Comparison of ENCODE assay signal across 8 mouse cellular contexts in the genomic region with DNA sequence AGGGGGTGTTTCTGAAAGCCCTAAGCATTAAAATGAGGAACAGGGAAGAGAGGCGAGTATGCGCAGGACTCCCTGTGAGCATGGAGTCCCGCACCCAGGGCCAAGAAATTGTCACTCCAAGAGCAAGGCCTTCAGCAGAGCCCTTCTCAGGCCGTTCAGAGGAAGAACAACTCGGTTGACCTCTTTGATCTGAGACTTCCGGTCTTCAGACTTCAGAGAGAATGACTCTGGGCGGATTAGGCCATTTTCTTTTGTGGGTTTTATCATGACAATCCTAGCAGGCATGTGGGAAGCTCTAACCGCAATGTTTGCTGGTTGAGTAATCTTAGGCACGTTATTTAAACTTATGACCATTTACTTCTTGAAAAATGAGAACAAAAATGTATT.
DNase-seq lines count a peak whose midpoint lies in the region; ATAC-seq and TF ChIP-seq lines count a peak whose summit lies in the region.

No protein-coding gene starts in this region.

- in situ Hi-C loops in ES-E14 (cut with MboI; ENCODE audit: low sequenced_read_pairs in 2 of 2, unreplicated experiment in 2 of 2), result no loop called here

- no peaks in the 10 kb centered on the region; the same call in 1 of the 2 replicates for H3K4me1 ChIP-seq in embryonic facial prominence, embryonic 11.5 days (ENCODE audit: control insufficient read depth, insufficient read depth, low read length)
- peaks cover 18% of the 10 kb centered on the region for H3K4me1 ChIP-seq in embryonic facial prominence, embryonic 10.5 days
- H3K4me1 ChIP-seq in ES-E14 (ENCODE audit: control insufficient read depth in 2 of 2, insufficient read depth in 2 of 2, low read length in 2 of 2, poor library complexity in 1 of 2), result peaks cover 2 to 3% of the 10 kb centered on the region in 2 experiments; a peak in 1 of 4 replicates
- H3K4me1 ChIP-seq in forebrain, embryonic 12.5 days, result peaks cover 14% of the 10 kb centered on the region
- peaks cover 30% of the 10 kb centered on the region for H3K4me1 ChIP-seq in midbrain, embryonic 10.5 days

- no peak overlapping the region for H3K4me2 ChIP-seq in embryonic facial prominence, embryonic 11.5 days (ENCODE audit: low read depth, low read length)
- peak overlapping the region; percentile 32 for H3K4me2 ChIP-seq in forebrain, embryonic 12.5 days

- peak; percentile 27 for DNase-seq in embryonic facial prominence, embryonic 11.5 days (ENCODE audit: low spot score)
- DNase-seq in embryonic facial prominence, embryonic 10.5 days (ENCODE audit: low spot score), result no peak
- peak; percentile 22 for DNase-seq in ES-E14 (ENCODE audit: low read depth, low spot score)
- DNase-seq in midbrain, embryonic 10.5 days (ENCODE audit: low spot score), result peak; percentile 17
- DNase-seq in right cerebral cortex, postnatal 14 days, result no peak
- no peak for DNase-seq in adrenal gland, adult 18-20 months (ENCODE audit: low spot score in 2 of 2)

- no peak overlapping the region for H3K4me3 ChIP-seq in embryonic facial prominence, embryonic 11.5 days (ENCODE audit: low read depth, low read length)
- H3K4me3 ChIP-seq in embryonic facial prominence, embryonic 10.5 days, result no peak overlapping the region
- no peak overlapping the region for H3K4me3 ChIP-seq in ES-E14 (ENCODE audit: insufficient read depth in 1 of 2, low read depth in 1 of 2, low read length in 2 of 2, poor library complexity in 1 of 2, severe bottlenecking in 1 of 2)
- no peak overlapping the region for H3K4me3 ChIP-seq in forebrain, embryonic 12.5 days (replicated peaks)
- H3K4me3 ChIP-seq in midbrain, embryonic 10.5 days, result no peak overlapping the region

- ATAC-seq in embryonic facial prominence, embryonic 11.5 days (replicated peaks; ENCODE audit: insufficient number of reproducible peaks, low FRiP score, low TSS enrichment, low read depth), result no peak
- ATAC-seq in forebrain, embryonic 12.5 days (ENCODE audit: low FRiP score), result no peak
- ATAC-seq in inflammation-experienced regulatory T-cells, adult 6 months, result no peak

- H3K9ac ChIP-seq in embryonic facial prominence, embryonic 11.5 days (replicated peaks; ENCODE audit: low read length), result no peak overlapping the region
- H3K9ac ChIP-seq in ES-E14 (ENCODE audit: insufficient read depth, low read depth, low read length, poor library complexity, severe bottlenecking), result no peak overlapping the region
- H3K9ac ChIP-seq in forebrain, embryonic 12.5 days, result no peak overlapping the region

- no peaks in the 10 kb centered on the region for H3K27me3 ChIP-seq in embryonic facial prominence, embryonic 11.5 days (ENCODE audit: control insufficient read depth, insufficient read depth, low read length)
- no peaks in the 10 kb centered on the region for H3K27me3 ChIP-seq in embryonic facial prominence, embryonic 10.5 days (replicated peaks; ENCODE audit: low read depth, poor library complexity, severe bottlenecking)
- peaks cover 3% of the 10 kb centered on the region; the same call in 1 of the 2 replicates for H3K27me3 ChIP-seq in forebrain, embryonic 12.5 days
- H3K27me3 ChIP-seq in midbrain, embryonic 10.5 days (ENCODE audit: low read depth, poor library complexity, severe bottlenecking), result no peaks in the 10 kb centered on the region

- H3K9me3 ChIP-seq in embryonic facial prominence, embryonic 11.5 days (replicated peaks; ENCODE audit: control insufficient read depth, low read length), result no peaks in the 10 kb centered on the region
- H3K9me3 ChIP-seq in embryonic facial prominence, embryonic 10.5 days, result no peaks in the 10 kb centered on the region
- H3K9me3 ChIP-seq in ES-E14 (ENCODE audit: control insufficient read depth, insufficient read depth, low read depth, low read length), result no peaks in the 10 kb centered on the region
- H3K9me3 ChIP-seq in forebrain, embryonic 12.5 days, result no peaks in the 10 kb centered on the region
- no peaks in the 10 kb centered on the region for H3K9me3 ChIP-seq in midbrain, embryonic 10.5 days (replicated peaks)

- WGBS in embryonic facial prominence, embryonic 11.5 days, result 46% methylated on average over 9 of the region's 9 CpGs
- 43% methylated on average over 9 of the region's 9 CpGs for WGBS in embryonic facial prominence, embryonic 10.5 days
- 35% methylated on average over 9 of the region's 9 CpGs for WGBS in forebrain, embryonic 12.5 days
- WGBS in midbrain, embryonic 10.5 days, result 29% methylated on average over 9 of the region's 9 CpGs

- H3K36me3 ChIP-seq in embryonic facial prominence, embryonic 11.5 days (replicated peaks; ENCODE audit: control insufficient read depth, insufficient read depth, low read depth, low read length), result no peaks in the 10 kb centered on the region
- H3K36me3 ChIP-seq in embryonic facial prominence, embryonic 10.5 days (replicated peaks), result no peaks in the 10 kb centered on the region
- no peaks in the 10 kb centered on the region for H3K36me3 ChIP-seq in ES-E14 (ENCODE audit: control insufficient read depth, insufficient read depth, low read length, poor library complexity, severe bottlenecking)
- no peaks in the 10 kb centered on the region for H3K36me3 ChIP-seq in forebrain, embryonic 12.5 days (replicated peaks)
- no peaks in the 10 kb centered on the region for H3K36me3 ChIP-seq in midbrain, embryonic 10.5 days

- no peak overlapping the region for H3K27ac ChIP-seq in embryonic facial prominence, embryonic 11.5 days (replicated peaks; ENCODE audit: low read depth, low read length)
- no peak overlapping the region for H3K27ac ChIP-seq in embryonic facial prominence, embryonic 10.5 days (replicated peaks)
- H3K27ac ChIP-seq in ES-E14 (ENCODE audit: insufficient read depth, low read depth, low read length, poor library complexity, severe bottlenecking), result no peak overlapping the region
- H3K27ac ChIP-seq in forebrain, embryonic 12.5 days, result peak overlapping the region; percentile 22; the same call in 1 of the 2 replicates
- peak overlapping the region; percentile 49; the same call in 1 of the 2 replicates for H3K27ac ChIP-seq in midbrain, embryonic 10.5 days (replicated peaks)

TF ChIP-seq in ES-E14, 5 proteins besides CTCF, POLR2A, EP300 and RAD21:
- TF ChIP-seq ZNF384 (IDR thresholded peaks at IDR 0.05; ENCODE audit: low read depth, low read length) (no peak), MAFK (IDR thresholded peaks at IDR 0.05; ENCODE audit: insufficient read depth, low read depth, low read length) (no peak), HCFC1 (IDR thresholded peaks at IDR 0.05; ENCODE audit: borderline replicate concordance, insufficient read depth, low read length) (no peak), CHD2 (IDR thresholded peaks at IDR 0.05; ENCODE audit: low read depth, low read length) (no peak)

Comparison
In these comparisons a context has a peak if more than half of its experiments do, and no peak if none do; other contexts are left out.
1. DNase-seq: peak in embryonic facial prominence, embryonic 11.5 days (single experiment), ES-E14 (single experiment) and midbrain, embryonic 10.5 days (single experiment); none in embryonic facial prominence, embryonic 10.5 days (single experiment), right cerebral cortex, postnatal 14 days (single experiment) and adrenal gland, adult 18-20 months (0 of 2).
2. H3K27ac ChIP-seq: peak in forebrain, embryonic 12.5 days (single experiment) and midbrain, embryonic 10.5 days (single experiment); none in embryonic facial prominence, embryonic 11.5 days (single experiment), embryonic facial prominence, embryonic 10.5 days (single experiment) and ES-E14 (single experiment).